Mouse (Mus musculus) liver, adult (tissue): ENCODE data around the gene Gm45337.
"Not testable (repeated sequence)": the region's sequence is repeated elsewhere in the genome, so short reads cannot be mapped to it uniquely, and the experiment has no call there.

ENCODE experiments used
- GATA4 ChIP-seq: IDR thresholded peaks from 2 replicates; pipeline ENCODE4 v1.6.1; 2014; ENCODE audit warnings: mild to moderate bottlenecking, low read length; ENCODE audit not compliant: insufficient replicate concordance

The Gm45337 gene

DNA sequence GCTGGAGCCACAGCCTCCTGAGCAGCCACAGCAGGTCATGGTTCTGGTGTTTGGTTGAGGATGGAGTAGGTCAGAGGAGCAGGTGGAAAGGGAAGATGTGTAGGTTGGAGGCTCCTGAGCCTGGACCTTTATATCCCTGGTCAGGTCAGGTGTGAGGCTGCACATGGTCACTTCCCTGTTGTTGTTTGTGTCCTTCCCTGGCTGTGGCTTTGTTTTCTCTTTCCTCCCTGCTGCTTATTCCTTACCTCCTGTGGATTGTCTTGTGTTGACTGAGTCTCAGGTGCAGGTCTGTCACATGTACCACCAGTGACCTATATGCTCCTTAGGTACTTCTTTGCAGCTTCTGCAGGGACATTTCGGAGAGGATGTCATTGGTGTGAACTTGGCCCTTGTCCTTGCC is at the start of gene Gm45337:
Gm45337 (minus strand) TSS at position 101 of the 400 bp plus-strand sequence.
- no peak for TF ChIP-seq GATA4

DNA sequence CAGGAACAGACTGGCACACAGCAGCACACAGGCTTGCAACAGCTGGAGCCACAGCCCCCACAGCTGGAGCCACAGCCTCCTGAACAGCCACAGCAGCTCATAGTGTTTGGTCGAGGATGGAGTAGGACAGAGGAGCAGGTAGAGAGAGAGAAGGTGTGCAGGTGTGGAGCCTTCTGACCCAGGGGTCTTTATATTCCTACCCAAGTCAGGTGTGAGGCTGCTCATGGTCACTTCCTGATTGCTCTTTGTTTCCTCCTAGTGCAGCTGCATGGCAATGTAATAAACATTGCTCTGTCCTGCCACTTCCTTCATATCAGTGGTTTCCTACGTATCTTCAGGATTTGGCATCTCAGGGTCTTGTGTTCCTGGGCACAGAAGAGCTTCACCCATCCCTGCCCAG is 45.9 kb upstream of the Gm45337 start, which contains the start of gene Gm10153:
Gm10153 (minus strand) TSS at position 101 of the 400 bp plus-strand sequence.
- TF ChIP-seq GATA4: no peak

DNA sequence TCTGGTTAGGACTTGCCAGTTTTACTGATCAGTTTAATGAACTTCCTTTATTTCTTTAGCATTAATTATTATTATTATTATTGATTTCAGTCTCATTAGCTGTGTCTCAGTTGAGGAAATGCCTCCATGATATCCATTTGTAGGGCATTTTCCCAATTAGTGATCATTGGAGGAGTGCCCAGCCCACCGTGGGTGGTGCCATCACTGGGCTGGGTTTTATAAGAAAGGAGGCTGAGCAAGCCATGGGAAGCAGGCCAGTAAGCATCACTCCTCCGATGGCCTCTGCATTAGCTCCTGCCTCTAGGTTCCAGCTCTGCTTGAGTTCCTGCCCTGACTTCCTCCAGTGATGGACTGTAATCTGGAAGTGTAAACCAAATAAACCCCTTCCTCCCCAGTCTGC is 43.7 kb upstream of the Gm45337 start:
- TF ChIP-seq GATA4: no peak

DNA sequence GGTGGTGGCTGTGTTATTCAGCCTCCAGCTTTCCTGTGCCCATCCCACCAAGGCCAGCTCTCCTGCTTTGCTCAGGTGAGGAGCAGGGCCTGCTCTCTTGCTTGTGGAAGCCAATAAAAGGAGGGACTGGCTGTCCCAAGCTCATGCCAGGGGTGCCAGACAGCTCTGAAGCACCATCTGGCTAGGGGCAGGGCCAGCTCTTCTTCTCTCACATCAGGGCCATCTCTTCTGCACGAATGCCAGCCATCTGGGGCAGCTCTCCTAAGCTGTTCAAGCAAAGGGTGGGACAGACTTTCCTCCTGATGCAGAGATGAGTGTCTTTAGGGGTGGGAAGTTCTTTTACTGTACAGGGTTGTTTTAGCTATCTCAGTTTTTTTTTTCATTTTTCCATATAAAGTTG is 36.6 kb upstream of the Gm45337 start:
- no peak for TF ChIP-seq GATA4

DNA sequence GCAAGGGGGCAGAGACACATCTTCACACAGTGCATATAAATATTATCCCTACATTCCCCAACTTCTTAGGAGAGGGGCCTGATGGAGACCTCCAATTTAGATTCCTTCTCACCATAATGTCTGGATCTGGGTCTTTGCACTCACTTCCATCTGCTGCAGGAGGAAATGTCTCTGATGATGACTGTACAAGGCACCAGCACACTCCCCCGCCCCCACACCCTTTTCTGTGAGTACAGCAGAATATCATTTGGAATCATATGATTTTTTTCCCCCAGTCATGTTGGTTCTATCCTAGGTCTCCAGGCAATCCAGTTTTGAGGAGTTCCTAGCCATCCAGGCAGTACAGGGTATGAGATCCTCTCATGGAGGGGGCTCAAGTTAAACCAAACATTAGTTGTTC is 34.3 kb upstream of the Gm45337 start:
- TF ChIP-seq GATA4: no peak

DNA sequence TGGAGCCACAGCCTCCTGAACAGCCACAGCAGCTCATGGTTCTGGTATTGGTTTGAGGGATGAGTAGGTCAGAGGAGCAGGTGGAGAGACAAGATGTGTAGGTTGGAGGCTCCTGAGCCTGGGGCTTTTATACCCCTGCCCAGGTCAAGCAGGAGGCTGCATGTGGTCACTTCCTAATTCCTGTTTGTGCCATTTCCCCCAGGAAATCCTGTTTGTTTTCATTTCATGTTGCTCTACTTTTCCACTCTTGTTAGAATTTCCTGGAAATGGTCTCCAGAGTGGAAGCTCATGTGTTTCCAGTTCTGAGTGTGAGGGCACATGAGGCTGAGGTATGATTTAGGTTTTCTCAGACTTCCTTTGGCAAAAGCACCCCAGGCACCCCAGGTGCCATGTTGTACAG is 31.5 kb upstream of the Gm45337 start, which contains the start of gene Krtap5-2:
Krtap5-2 (minus strand) TSS at position 101 of the 400 bp plus-strand sequence.
- TF ChIP-seq GATA4: not testable (repeated sequence)

DNA sequence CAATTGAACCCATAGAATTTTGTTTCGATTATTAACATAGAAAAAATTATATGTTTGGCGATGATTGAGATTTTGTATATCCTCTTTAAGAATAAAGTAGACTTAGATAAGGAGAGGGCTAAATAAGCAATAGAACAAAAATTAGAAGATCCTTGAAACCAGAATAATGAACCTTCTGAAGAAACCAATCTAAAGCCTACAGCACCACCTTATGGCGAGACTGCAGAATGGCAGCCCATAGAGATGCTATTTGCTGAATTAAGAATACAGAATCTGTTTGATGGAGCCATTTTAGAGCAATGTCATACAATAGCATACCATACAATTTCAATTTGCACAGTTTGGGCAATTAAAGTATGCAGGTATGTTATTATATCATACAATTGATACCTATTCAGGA is 25.4 kb upstream of the Gm45337 start:
- TF ChIP-seq GATA4: no peak

DNA sequence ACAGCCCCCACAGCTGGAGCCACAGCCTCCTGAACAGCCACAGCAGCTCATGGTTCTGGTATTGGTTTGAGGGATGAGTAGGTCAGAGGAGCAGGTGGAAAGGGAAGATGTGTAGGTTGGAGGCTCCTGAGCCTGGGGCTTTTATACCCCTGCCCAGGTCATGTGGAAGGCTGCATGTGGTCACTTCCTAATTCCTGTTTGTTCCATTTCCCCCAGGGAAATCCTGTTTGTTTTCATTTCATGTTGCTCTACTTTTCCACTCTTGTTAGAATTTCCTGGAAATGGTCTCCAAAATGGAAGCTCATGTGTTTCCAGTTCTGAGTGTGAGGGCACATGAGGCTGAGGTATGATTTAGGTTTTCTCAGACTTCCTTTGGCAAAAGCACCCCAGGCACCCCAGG is 21.2 kb upstream of the Gm45337 start, which contains the start of gene Gm4553:
Gm4553 (minus strand) TSS at position 101 of the 400 bp plus-strand sequence.
- TF ChIP-seq GATA4: not testable (repeated sequence)

DNA sequence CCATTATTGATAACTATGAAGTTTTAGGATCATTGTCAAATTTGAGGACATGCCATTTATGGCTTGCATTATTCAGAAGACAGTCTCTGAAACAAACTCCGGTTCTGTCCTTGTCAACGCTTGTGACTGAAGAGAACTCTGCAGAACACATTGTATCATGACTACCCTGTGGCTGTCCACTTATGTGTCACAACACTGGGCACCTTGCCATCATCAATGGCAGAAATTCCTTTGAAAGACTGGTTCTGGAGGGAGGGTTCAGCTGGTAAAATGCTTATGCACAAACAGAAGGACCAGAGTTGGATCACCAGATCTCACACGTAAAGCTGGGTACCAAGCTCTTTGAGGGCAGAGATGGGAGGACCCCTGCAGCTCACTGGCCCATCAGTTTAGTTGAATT is 15.0 kb upstream of the Gm45337 start:
- TF ChIP-seq GATA4: no peak

DNA sequence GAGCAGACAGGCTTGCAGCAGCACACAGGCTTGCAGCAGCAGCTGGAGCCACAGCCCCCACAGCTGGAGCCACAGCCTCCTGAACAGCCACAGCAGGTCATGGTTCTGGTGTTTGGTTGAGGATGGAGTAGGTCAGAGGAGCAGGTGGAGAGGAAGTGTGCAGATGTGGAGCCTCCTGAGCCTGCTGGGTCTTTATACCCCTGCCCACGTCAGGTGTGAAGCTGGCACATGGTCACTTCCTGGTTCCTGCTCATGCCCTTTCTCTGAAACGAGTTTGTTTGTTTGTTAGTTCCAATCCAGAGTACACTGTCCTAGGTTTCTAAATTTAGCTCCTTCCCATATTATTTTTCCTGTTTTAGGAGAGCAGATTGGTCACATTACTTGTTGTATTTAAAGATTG is 12.6 kb upstream of the Gm45337 start, which contains the start of gene Gm29735:
Gm29735 (minus strand) TSS at position 101 of the 400 bp plus-strand sequence.
- TF ChIP-seq GATA4: not testable (repeated sequence)

DNA sequence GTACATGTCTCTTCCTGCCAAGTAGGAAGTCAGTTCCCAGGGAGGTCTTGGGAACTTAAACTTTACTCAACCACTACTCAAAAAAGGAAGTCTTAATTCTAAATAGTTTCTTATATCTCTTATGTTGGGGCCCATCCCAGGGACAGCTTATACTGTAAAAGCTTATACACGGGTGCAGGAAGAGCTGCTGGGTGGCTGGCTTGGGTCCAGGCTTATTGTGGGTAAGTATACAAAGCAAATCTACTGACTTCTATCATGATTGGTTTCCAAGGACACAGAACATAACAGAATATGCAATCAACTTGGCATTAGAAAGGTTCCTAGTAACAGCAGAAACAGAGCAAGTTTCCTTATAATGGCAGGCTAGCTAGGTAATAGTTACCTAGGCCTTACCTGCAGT is 10.9 kb upstream of the Gm45337 start:
- no peak for TF ChIP-seq GATA4

DNA sequence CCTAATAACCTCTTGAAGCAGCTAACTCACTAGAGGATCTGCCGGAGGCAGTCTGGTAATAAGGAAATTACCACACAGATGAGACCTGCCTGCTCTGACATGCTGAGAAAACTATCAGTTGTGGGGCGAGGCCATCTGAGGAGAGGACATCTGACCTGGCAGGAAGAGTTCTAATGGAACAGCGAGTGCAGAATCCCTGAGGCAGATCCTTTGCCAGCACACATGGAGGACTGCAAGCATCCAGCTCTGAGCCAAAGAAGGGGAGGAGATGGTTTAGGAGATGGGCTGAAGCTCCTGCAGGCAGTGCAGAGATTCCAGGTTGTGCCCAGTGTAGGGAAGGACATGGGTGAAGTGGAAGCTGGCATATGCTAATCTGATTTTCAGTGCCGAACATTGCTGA is 7.8 kb upstream of the Gm45337 start:
- TF ChIP-seq GATA4: no peak

DNA sequence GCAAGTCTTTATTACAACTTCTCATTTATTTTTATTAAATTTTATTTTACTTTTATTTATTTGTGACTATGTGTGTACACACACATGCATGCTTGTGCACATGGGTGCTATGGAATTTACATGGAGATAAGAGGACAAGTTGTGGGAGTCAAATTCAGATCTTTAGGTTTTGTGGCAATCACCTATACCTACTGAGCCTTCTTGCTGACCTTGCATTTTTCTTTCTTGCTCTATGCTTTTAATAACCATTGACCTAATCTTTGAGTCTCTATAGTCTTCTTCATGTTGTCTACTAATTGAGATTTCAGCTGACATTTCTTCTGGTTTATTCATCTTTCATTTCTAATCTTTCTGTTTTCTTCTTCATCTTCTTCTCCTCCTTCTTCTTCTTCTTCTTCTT is 4.2 kb upstream of the Gm45337 start:
- no peak for TF ChIP-seq GATA4

DNA sequence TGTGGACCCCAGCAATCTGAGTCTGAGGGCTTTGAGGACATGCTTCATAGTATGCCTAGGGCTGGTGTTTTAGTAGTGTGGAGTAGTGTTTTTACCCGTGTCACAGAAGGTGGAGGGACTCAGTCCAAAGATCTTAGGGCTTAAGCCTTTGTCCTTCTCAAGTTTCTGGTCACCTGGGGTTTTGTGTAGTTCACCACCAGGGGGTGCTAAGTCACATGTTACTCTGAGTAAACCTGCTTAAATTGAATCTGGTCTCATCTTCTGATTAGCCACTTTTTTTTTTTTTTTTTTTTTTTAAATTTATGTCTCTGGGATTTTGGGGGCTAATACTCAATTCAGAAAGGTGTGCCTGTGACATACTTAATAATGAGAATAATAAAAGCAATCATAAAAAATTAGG is 1.6 kb upstream of the Gm45337 start:
- TF ChIP-seq GATA4: no peak

DNA sequence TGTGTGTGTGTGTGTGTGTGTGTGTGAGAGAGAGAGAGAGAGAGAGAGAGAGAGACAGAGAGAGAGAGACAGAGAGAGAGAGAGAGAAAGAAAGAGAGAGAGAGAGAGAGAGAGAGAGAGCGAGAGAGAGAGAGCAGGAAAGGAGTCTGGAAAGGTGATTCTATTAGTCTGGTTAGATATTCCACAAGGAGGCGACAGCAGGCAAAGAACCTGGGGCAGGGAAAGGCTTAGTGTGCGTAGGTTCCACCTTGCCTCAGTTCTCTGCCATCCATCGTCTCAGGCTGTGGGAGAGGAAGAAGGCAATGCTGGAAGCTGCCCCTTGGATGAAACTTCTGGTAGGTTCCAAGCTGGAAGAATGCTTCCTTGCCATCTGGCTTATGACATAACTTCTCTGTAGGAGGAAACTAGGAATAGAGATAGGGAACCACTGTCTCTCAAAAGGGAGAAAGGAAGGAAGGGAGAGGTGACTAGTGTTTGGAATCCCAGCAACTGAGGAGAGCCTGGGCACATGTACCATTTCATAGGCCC is 1.1 kb upstream of the Gm45337 start:
- TF ChIP-seq GATA4: no peak

DNA sequence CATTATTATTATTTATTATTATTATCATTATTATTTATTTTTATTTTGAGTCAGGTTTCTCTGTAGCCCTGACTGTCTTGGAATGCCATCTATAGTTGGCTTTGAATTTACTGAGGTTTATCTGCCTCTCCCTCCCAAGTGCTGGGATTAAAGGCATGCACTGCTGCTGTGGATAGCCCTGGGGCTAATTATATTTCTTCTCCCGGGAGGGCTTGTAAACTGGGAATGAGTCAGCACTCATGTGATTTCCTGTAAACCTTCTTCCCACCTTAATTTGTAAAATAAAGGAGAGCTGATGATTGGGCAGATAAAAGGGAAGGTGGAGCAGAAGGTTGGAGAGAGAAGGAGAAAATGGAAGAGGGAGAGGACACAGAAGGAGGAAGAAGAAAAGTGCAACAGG is 3.7 kb downstream of the Gm45337 start:
- TF ChIP-seq GATA4: no peak

DNA sequence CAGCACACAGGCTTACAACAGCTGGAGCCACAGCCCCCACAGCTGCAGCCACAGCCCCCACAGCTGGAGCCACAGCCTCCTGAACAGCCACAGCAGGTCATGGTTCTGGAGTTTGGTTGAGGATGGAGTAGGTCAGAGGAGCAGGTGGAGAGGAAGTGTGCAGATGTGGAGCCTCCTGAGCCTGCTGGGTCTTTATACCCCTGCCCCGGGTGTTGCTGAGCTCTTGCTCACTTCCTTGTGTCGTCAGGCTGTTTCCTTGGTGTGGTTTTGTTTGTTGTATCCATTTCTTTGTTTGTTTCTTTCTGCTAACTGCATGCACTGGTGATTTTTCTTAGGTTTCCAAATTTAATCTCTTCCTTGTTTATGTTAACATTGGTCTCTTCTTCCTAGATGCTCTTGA is 8.5 kb downstream of the Gm45337 start, which contains the start of gene Gm39115:
Gm39115 (minus strand) TSS at position 101 of the 400 bp plus-strand sequence.
- not testable (repeated sequence) for TF ChIP-seq GATA4

DNA sequence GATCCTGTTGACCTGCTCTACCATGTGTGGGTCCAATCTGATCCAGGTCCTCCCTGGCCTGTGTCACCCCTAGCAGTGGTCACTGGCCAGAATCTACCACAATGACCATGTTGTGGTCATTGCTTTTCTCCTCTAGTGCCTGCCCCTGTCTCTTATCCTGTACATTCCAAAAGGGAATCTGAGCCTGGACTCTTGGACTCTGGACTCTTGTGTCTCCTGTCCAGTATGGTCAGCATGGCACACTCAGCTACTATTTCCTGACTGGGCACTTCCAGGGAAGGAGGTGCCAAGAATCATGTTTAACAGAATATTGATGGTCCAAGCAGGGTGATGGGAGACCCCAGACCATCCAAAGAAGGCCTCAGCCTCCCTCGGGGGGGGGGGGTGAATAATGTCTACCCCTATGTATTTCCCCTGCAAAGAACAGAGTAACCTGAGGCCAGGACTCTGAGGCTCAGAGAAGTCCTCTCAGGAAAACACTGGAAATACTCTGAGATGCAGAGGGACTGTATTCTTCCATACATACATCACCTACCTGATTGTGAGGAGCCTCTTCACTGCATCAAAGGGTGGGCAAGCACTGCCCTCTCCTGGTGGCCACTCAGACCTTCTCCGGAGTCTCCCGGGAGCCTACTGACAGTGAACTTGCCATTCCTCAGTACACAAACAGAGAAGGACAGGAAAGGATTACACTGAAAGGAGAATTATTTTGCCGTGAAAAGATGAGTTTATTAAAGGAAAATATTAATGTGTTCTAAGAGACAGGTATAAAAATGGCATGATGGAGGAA is 10.0 kb downstream of the Gm45337 start:
- TF ChIP-seq GATA4: no peak
